Mouse (Mus musculus): Measurements from ENCODE around the gene Nfkbil1. TPM values are rescaled to one million over a fixed set of nuclear protein-coding genes. Genes with fewer than 3 reads are reported as not detected.
A peak's percentile ranks its signal among the peaks of the same experiment; 100 is the strongest.

The Nfkbil1 gene
- polyA plus RNA-seq, 2 experiments = 1.3 to 4.2 TPM

DNA sequence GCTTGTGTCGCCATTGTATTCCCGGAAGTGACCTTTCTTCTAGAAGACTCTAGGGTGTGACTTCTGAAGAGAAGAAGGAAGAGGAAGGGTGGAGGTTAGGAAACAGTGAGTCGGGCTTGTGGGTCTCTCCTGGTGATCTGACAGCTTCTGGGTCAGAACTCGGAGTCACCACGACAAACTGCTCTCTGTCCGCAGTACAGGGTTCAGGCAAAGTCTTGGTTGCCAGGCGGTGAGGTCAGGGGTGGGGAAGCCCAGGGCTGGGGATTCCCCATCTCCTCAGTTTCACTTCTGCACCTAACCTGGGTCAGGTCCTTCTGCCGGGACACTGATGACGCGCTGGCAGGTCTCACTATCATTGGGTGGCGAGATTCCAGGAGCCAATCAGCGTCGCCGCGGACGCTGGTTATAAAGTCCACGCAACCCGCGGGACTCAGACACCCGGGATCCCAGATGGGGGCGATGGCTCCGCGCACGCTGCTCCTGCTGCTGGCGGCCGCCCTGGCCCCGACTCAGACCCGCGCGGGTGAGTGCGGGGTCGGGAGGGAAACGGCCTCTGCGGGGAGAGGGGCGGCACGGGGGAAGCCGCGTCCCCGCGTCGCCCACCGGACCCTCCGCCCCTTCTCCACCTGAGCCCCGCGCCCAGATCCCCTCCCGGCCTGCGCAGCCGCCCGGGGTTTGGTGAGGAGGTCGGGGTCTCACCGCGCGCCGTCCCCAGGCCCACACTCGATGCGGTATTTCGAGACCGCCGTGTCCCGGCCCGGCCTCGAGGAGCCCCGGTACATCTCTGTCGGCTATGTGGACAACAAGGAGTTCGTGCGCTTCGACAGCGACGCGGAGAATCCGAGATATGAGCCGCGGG, 27.3 kb upstream of the Nfkbil1 start, which contains the start of gene H2-D1:
Gene H2-D1 (plus strand): TSS at position 67 of the 859 bp plus-strand sequence.
- DNase-seq (ENCODE audit: low read depth in 3 of 3, low spot score in 3 of 3) (peak; percentile 82 to 89 (median 83)), ATAC-seq (ENCODE audit: insufficient read depth) (peak; percentile 86)
- H3K36me3 ChIP-seq (replicated peaks; ENCODE audit: control insufficient read depth, insufficient read depth, low read depth) = no peaks in the 10 kb centered on the region
- no peak within 1 kb of the TSS for H3K27ac ChIP-seq
- under 1% methylated on average over 73 of the region's 73 CpGs for WGBS (ENCODE audit: insufficient replicate concordance)
- H3K4me1 ChIP-seq (replicated peaks; ENCODE audit: control insufficient read depth in 2 of 2, insufficient read depth in 2 of 2, low read length in 1 of 2) = peaks cover 3 to 12% of the 10 kb centered on the region in 2 experiments
- peak within 1 kb of the TSS; percentile 99 for H3K4me2 ChIP-seq (ENCODE audit: low read depth)
- no peaks in the 10 kb centered on the region for H3K27me3 ChIP-seq (ENCODE audit: control insufficient read depth, insufficient read depth, low read length)
- no peak for TF ChIP-seq CTCF (IDR thresholded peaks at IDR 0.05; ENCODE audit: low read depth)
- TF ChIP-seq EP300 (IDR thresholded peaks at IDR 0.05; ENCODE audit: low read depth) = no peak
- no peaks in the 10 kb centered on the region for H3K9me3 ChIP-seq (ENCODE audit: control insufficient read depth, low read length)
- peak within 1 kb of the TSS; percentile 68 for H3K9ac ChIP-seq (replicated peaks)
- H3K4me3 ChIP-seq (ENCODE audit: insufficient read depth in 1 of 2, low read depth in 2 of 2, low read length in 2 of 2) = peak within 1 kb of the TSS; percentile 75 to 83

DNA sequence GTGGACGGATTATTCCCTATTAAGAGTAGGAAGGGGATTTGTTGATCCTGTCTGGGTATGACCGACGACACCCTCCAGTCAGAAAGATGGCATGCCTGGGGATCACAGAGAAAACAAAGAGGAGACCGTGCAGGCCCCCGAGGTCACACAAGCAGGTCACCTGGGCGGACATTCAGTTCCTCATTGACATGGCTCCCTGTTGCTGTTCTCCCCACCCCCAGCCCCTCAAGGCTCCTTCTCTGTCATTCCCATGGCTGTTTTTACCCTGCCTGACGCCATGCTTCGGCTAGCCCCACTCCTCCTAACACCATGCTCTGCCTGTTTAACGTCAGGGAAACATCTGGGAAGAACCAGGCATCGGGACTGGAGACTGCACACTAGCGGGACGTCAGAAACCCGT, 26.1 kb upstream of the Nfkbil1 start:
- TF ChIP-seq CTCF (IDR thresholded peaks at IDR 0.05; ENCODE audit: low read depth) (no peak), EP300 (IDR thresholded peaks at IDR 0.05; ENCODE audit: low read depth) (no peak)
- Histone ChIP-seq H3K4me2 (ENCODE audit: low read depth) (no peak overlapping the region), H3K27ac (no peak overlapping the region), H3K9me3 (ENCODE audit: control insufficient read depth, low read length) (no peaks in the 10 kb centered on the region), H3K4me1 (replicated peaks; ENCODE audit: control insufficient read depth in 2 of 2, insufficient read depth in 2 of 2, low read length in 1 of 2) (peaks cover 3 to 20% of the 10 kb centered on the region in 2 experiments), H3K4me3 (ENCODE audit: insufficient read depth in 1 of 2, low read depth in 2 of 2, low read length in 2 of 2) (no peak overlapping the region), H3K36me3 (replicated peaks; ENCODE audit: control insufficient read depth, insufficient read depth, low read depth) (no peaks in the 10 kb centered on the region), H3K9ac (replicated peaks) (no peak overlapping the region), H3K27me3 (ENCODE audit: control insufficient read depth, insufficient read depth, low read length) (no peaks in the 10 kb centered on the region)
- no peak for DNase-seq (ENCODE audit: low read depth in 3 of 3, low spot score in 3 of 3)
- no peak for ATAC-seq (ENCODE audit: insufficient read depth)
- 75% methylated on average over 13 of the region's 13 CpGs for WGBS (ENCODE audit: insufficient replicate concordance)

DNA sequence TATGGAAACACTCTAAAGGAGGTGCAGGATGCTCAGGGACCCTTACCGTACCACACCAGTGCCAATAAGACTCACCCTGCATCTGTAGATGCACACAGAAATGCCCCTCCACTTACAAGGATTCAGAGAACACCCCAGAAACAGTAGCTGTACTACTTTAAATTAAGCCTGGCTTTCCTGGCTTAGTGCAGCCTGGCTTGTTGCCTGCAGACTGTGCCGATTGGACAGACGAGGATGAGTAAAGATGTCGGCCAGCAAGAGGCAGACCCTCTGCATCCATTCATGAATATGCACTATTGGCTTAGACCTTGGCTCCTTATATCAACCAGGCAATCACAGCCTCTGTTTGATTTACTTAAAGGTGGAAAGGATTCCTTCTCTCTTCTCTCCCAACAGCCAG, 24.0 kb upstream of the Nfkbil1 start:
- Histone ChIP-seq H3K4me3 (ENCODE audit: insufficient read depth in 1 of 2, low read depth in 2 of 2, low read length in 2 of 2) (no peak overlapping the region), H3K27ac (no peak overlapping the region), H3K36me3 (replicated peaks; ENCODE audit: control insufficient read depth, insufficient read depth, low read depth) (no peaks in the 10 kb centered on the region), H3K27me3 (ENCODE audit: control insufficient read depth, insufficient read depth, low read length) (no peaks in the 10 kb centered on the region), H3K4me2 (ENCODE audit: low read depth) (no peak overlapping the region), H3K9me3 (ENCODE audit: control insufficient read depth, low read length) (no peaks in the 10 kb centered on the region), H3K9ac (replicated peaks) (no peak overlapping the region), H3K4me1 (replicated peaks; ENCODE audit: control insufficient read depth in 2 of 2, insufficient read depth in 2 of 2, low read length in 1 of 2) (peaks cover 3 to 20% of the 10 kb centered on the region in 2 experiments)
- TF ChIP-seq EP300 (IDR thresholded peaks at IDR 0.05; ENCODE audit: low read depth) (no peak), CTCF (IDR thresholded peaks at IDR 0.05; ENCODE audit: low read depth) (no peak)
- ATAC-seq (ENCODE audit: insufficient read depth) (no peak), DNase-seq (ENCODE audit: low read depth in 3 of 3, low spot score in 3 of 3) (no peak)
- WGBS (ENCODE audit: insufficient replicate concordance) = 70% methylated on average over 4 of the region's 4 CpGs

DNA sequence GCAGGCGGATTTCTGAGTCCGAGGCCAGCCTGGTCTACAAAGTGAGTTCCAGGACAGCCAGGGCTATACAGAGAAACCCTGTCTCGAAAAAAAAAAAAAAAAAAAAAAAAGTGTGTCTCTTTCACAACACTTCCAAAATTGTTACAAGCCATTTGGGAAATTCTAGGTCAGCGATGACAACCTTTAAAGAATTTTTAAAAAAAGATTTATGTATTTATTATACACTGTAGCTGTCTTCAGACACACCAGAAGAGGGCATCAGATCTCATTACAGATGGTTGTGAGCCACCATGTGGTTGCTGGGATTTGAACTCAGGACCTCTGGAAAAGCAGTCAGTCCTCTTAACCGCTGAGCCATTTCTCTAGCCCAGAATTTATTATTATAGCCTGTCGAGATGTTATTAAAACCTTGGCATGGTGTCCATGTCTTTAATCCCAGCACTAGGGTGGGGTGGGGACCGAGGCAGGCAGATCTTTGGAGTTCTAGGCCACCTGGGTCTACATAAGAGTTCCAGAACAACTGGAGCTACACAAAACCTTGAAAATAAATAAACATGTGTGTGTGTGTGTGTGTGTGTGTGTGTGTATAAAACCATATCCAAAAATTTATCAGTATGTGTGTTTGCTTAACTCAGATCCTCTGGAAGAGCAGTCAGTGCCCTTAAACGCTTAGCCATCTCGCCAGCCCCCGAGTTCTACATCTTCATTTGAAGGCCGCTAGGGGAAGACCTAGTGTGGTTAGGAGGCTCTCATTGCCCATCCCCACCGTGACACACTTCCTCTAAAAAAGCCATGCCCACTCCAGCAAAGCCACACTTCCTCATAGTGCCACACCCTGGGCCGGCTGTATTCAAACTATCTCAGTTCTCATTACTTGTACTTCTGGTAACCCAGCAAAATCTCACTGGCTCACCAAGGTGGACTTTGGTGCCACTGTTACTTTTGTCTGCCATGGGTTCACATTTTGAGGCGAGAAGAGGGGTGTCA, 23.2 kb upstream of the Nfkbil1 start:
- no peak overlapping the region for H3K27ac ChIP-seq
- H3K4me1 ChIP-seq (replicated peaks; ENCODE audit: control insufficient read depth in 2 of 2, insufficient read depth in 2 of 2, low read length in 1 of 2) = peaks cover 3 to 20% of the 10 kb centered on the region in 2 experiments
- WGBS (ENCODE audit: insufficient replicate concordance) = 23% methylated on average over 13 of the region's 14 CpGs
- H3K9ac ChIP-seq (replicated peaks) = no peak overlapping the region
- H3K27me3 ChIP-seq (ENCODE audit: control insufficient read depth, insufficient read depth, low read length) = no peaks in the 10 kb centered on the region
- ATAC-seq (ENCODE audit: insufficient read depth) (no peak), DNase-seq (ENCODE audit: low read depth in 3 of 3, low spot score in 3 of 3) (peak in 1 of 3 experiments; percentile 46)
- peaks cover 2% of the 10 kb centered on the region for H3K36me3 ChIP-seq (replicated peaks; ENCODE audit: control insufficient read depth, insufficient read depth, low read depth)
- no peaks in the 10 kb centered on the region for H3K9me3 ChIP-seq (ENCODE audit: control insufficient read depth, low read length)
- H3K4me2 ChIP-seq (ENCODE audit: low read depth) = peak overlapping the region; percentile 79
- no peak; the same call in 1 of the 2 replicates for TF ChIP-seq CTCF (IDR thresholded peaks at IDR 0.05; ENCODE audit: low read depth)
- no peak for TF ChIP-seq EP300 (IDR thresholded peaks at IDR 0.05; ENCODE audit: low read depth)
- H3K4me3 ChIP-seq (ENCODE audit: insufficient read depth in 1 of 2, low read depth in 2 of 2, low read length in 2 of 2) = no peak overlapping the region
